Comparison of ENCODE assay signal across 21 mouse cellular contexts in the genomic region with DNA sequence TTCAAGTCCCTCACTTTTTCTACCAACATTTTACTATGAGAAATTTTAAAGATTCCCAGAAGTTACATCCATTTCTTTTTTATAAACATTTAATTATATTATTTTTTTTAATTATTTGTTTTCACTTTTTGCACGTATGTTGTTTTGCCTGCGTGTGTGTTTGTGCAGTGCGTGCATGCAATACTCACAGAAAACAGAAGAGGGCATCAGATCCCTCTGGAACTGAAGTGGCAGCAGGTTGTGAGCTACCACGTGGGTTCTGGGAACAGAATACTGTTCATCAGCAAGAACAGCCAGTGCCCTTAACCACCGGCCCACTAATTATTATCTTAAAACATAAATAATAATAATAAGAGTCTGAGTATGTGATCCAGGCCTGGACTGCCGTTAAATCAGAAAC. TPM values are rescaled to one million over a fixed set of nuclear protein-coding genes. Genes with fewer than 3 reads are reported as not detected.
DNase-seq lines count a peak whose midpoint lies in the region; TF ChIP-seq lines count a peak whose summit lies in the region.
"Had no signal": no experiment of that assay in that cellular context is flagged by ENCODE, and none has a peak within 500 bp of the region (broad histone marks: within the 10 kb centered on the region; RNA-seq: fewer than 3 reads in every experiment).

No protein-coding gene starts in this region.

- peaks cover 8% of the 10 kb centered on the region; the same call in 1 of the 2 replicates for H3K4me1 ChIP-seq in E14TG2a.4 (replicated peaks; ENCODE audit: low read depth, low read length)

- H3K27ac ChIP-seq in layer of hippocampus, adult 2 months = no peak overlapping the region
- no peak overlapping the region for H3K27ac ChIP-seq in gastrocnemius, adult 2 months
- H3K27ac ChIP-seq: embryonic facial prominence, embryonic 10.5 days; heart, embryonic 10.5 days had no signal

- intact Hi-C loops in gastrocnemius, adult 2 months (cut with DNase I) = no loop called here

- H3K4me3 ChIP-seq in layer of hippocampus, adult 2 months = no peak overlapping the region
- no peak overlapping the region for H3K4me3 ChIP-seq in E14TG2a.4 (replicated peaks; ENCODE audit: low read length)
- H3K4me3 ChIP-seq in gastrocnemius, adult 2 months = no peak overlapping the region
- H3K4me3 ChIP-seq: embryonic facial prominence, embryonic 10.5 days; heart, embryonic 10.5 days had no signal

- peaks cover 57% of the 10 kb centered on the region for H3K27me3 ChIP-seq in E14TG2a.4 (ENCODE audit: insufficient read depth, low read length)

- TF ChIP-seq CTCF in layer of hippocampus, adult 2 months (conservative IDR thresholded peaks at IDR 0.05) = peak; percentile 58
- peak; percentile 88 for TF ChIP-seq CTCF in E14TG2a.4 (conservative IDR thresholded peaks at IDR 0.05; ENCODE audit: low read length)
- TF ChIP-seq CTCF in gastrocnemius, adult 2 months (IDR thresholded peaks at IDR 0.05) = no peak; the same call in 1 of the 2 replicates

- no peaks in the 10 kb centered on the region for H3K36me3 ChIP-seq in E14TG2a.4 (ENCODE audit: insufficient read depth, low read length)
- H3K36me3 ChIP-seq: embryonic facial prominence, embryonic 10.5 days; heart, embryonic 10.5 days had no signal

- no peak for DNase-seq in layer of hippocampus, adult 2 months (ENCODE audit: low spot score in 2 of 2)
- DNase-seq in layer of hippocampus, postnatal 25 days (ENCODE audit: extremely low spot score in 1 of 2, low spot score in 1 of 2) = no peak
- peak; percentile 21 for DNase-seq in A20 (ENCODE audit: low read depth, low spot score)
- peak; percentile 78 for DNase-seq in R1 (ENCODE audit: low read depth, low spot score)
- no peak for DNase-seq in gastrocnemius, adult 18-20 months (ENCODE audit: low spot score)
- no peak for DNase-seq in gastrocnemius, adult 2 months
- no peak for DNase-seq in thymus, postnatal 25 days
- DNase-seq: adrenal gland, postnatal 25 days; cerebellum, adult 18-20 months; cerebellum, postnatal 36 days; gastrocnemius, postnatal 14 days; left cerebral cortex, postnatal 4 days; liver; lung, adult 18-20 months; retina, postnatal 1 day; right cerebral cortex, postnatal 4 days had no signal

- H3K9me3 ChIP-seq in E14TG2a.4 (ENCODE audit: low read length) = no peaks in the 10 kb centered on the region
- H3K9me3 ChIP-seq: embryonic facial prominence, embryonic 10.5 days; heart, embryonic 10.5 days had no signal

RNA-seq across cellular contexts. Expression of gene Gpr156, which starts 2.7 kb away (rescaled TPM):
- total RNA-seq in layer of hippocampus, adult 2 months (2021) = under 1 TPM; 0.74 to 0.81 TPM
- total RNA-seq in layer of hippocampus, postnatal 25 days (2021) = under 1 TPM; 0.76 to 0.77 TPM
- not detected for total RNA-seq in gastrocnemius, adult 18-20 months (2021)
- not detected for total RNA-seq in gastrocnemius, adult 2 months (2021)
- total RNA-seq: megakaryocyte-erythroid progenitor cell, adult 5-6 weeks; neutrophil, adult 5-6 weeks had no signal

RNA-seq across cellular contexts. Expression of gene Lrrc58, which starts 50.8 kb away (rescaled TPM):
- 100 to 1,000 TPM in 1 of 2 experiments, 10 to 100 TPM in 1; 97.2 to 102 TPM for total RNA-seq in layer of hippocampus, adult 2 months (2021)
- total RNA-seq in layer of hippocampus, postnatal 25 days (2021) = 100 to 1,000 TPM; 102 to 104 TPM
- total RNA-seq in gastrocnemius, adult 18-20 months (2021) = 10 to 100 TPM; 42.6 to 46.2 TPM
- 10 to 100 TPM; 52.3 to 61.3 TPM for total RNA-seq in gastrocnemius, adult 2 months (2021)

RNA-seq across cellular contexts. Expression of gene Gm36028, which starts 58.1 kb away (rescaled TPM):
- total RNA-seq in layer of hippocampus, adult 2 months (2021) = not detected
- total RNA-seq in layer of hippocampus, postnatal 25 days (2021) = not detected
- not detected for total RNA-seq in gastrocnemius, adult 18-20 months (2021)
- not detected for total RNA-seq in gastrocnemius, adult 2 months (2021)
- total RNA-seq: gastrocnemius, postnatal 14 days; left cerebral cortex, postnatal 4 days; megakaryocyte-erythroid progenitor cell, adult 5-6 weeks; neutrophil, adult 5-6 weeks had no signal

Comparison
In these comparisons a context has a peak if more than half of its experiments do, and no peak if none do; other contexts are left out.
1. DNase-seq: peak in A20 (single experiment) and R1 (single experiment); none in layer of hippocampus, adult 2 months (0 of 2), layer of hippocampus, postnatal 25 days (0 of 2), gastrocnemius, adult 18-20 months (single experiment), gastrocnemius, adult 2 months (single experiment) and thymus, postnatal 25 days (single experiment).